ENCODE assay signal across 35 mouse cellular contexts in genomic region chr3:107905942-107906341, GRCm38 (mm10). TPM values are rescaled to one million over a fixed set of nuclear protein-coding genes. Genes with fewer than 3 reads are reported as not detected.
DNase-seq lines count a peak whose midpoint lies in the region; ATAC-seq and TF ChIP-seq lines count a peak whose summit lies in the region.
"Had no signal": no experiment of that assay in that cellular context is flagged by ENCODE, and none has a peak within 500 bp of the region (broad histone marks: within the 10 kb centered on the region; RNA-seq: fewer than 3 reads in every experiment).

No protein-coding gene starts in this region.

- TF ChIP-seq CTCF in MEL (IDR thresholded peaks at IDR 0.05 in 2 of 3, conservative IDR thresholded peaks at IDR 0.05 in 1 of 3; ENCODE audit: control insufficient read depth in 1 of 3, insufficient read depth in 1 of 3, low read depth in 2 of 3, low read length in 3 of 3, poor library complexity in 1 of 3, severe bottlenecking in 1 of 3) = no peak

- TF ChIP-seq EP300 in MEL (IDR thresholded peaks at IDR 0.05; ENCODE audit: low read depth in 1 of 2, low read length in 2 of 2) = peak; percentile 36 to 38; a peak in 2 of 4 replicates

- no peaks in the 10 kb centered on the region for H3K79me2 ChIP-seq in MEL (ENCODE audit: control insufficient read depth, insufficient read depth, low read length, poor library complexity)

- ATAC-seq in liver, embryonic 13.5 days (ENCODE audit: low read depth) = peak; percentile 79
- ATAC-seq in liver, embryonic 16.5 days (ENCODE audit: low read depth) = peak; percentile 41
- ATAC-seq: forebrain, embryonic 13.5 days; forebrain, postnatal 0 days; hindbrain, embryonic 16.5 days had no signal

- peak overlapping the region; percentile 19 for H3K4me2 ChIP-seq in liver, embryonic 13.5 days
- no peak overlapping the region for H3K4me2 ChIP-seq in liver, embryonic 16.5 days (ENCODE audit: low read depth, low read length)
- H3K4me2 ChIP-seq: embryonic facial prominence, embryonic 12.5 days; embryonic facial prominence, embryonic 15.5 days; forebrain, embryonic 13.5 days; heart, embryonic 12.5 days; heart, embryonic 15.5 days; hindbrain, embryonic 13.5 days had no signal

- peaks cover 0 to 12% of the 10 kb centered on the region in 2 experiments; a peak in 2 of 4 replicates for H3K4me1 ChIP-seq in MEL (ENCODE audit: control insufficient read depth in 1 of 2, insufficient read depth in 2 of 2, low read length in 2 of 2)
- peaks cover 25% of the 10 kb centered on the region for H3K4me1 ChIP-seq in liver, embryonic 13.5 days (replicated peaks)
- H3K4me1 ChIP-seq in liver, embryonic 16.5 days (ENCODE audit: control insufficient read depth, low read depth, low read length) = peaks cover 4% of the 10 kb centered on the region; the same call in 1 of the 2 replicates
- peaks cover 17% of the 10 kb centered on the region for H3K4me1 ChIP-seq in forebrain, embryonic 10.5 days
- H3K4me1 ChIP-seq: forebrain, embryonic 13.5 days; hindbrain, embryonic 13.5 days had no signal

- H3K36me3 ChIP-seq in MEL (ENCODE audit: control insufficient read depth in 1 of 2, insufficient read depth in 2 of 2, low read length in 2 of 2) = peaks cover 0 to 9% of the 10 kb centered on the region in 2 experiments; a peak in 2 of 4 replicates
- no peaks in the 10 kb centered on the region for H3K36me3 ChIP-seq in liver, embryonic 13.5 days
- no peaks in the 10 kb centered on the region for H3K36me3 ChIP-seq in liver, embryonic 16.5 days (ENCODE audit: control insufficient read depth, insufficient read depth)
- H3K36me3 ChIP-seq in forebrain, embryonic 10.5 days (replicated peaks) = no peaks in the 10 kb centered on the region
- H3K36me3 ChIP-seq: embryonic facial prominence, embryonic 12.5 days; embryonic facial prominence, embryonic 15.5 days; G1E; heart, embryonic 12.5 days; heart, embryonic 15.5 days; hindbrain, embryonic 10.5 days; hindbrain, embryonic 13.5 days had no signal

- H3K4me3 ChIP-seq in MEL (ENCODE audit: control insufficient read depth in 1 of 2, insufficient read depth in 1 of 2, low read depth in 2 of 2, low read length in 2 of 2) = no peak overlapping the region
- no peak overlapping the region for H3K4me3 ChIP-seq in liver, embryonic 13.5 days (replicated peaks)
- no peak overlapping the region for H3K4me3 ChIP-seq in liver, embryonic 16.5 days (ENCODE audit: low read depth, low read length)
- no peak overlapping the region for H3K4me3 ChIP-seq in forebrain, embryonic 10.5 days
- H3K4me3 ChIP-seq: embryonic facial prominence, embryonic 12.5 days; embryonic facial prominence, embryonic 15.5 days; forebrain, embryonic 13.5 days; gastrocnemius, adult 2 months; heart, embryonic 12.5 days; heart, embryonic 15.5 days; hindbrain, embryonic 10.5 days; hindbrain, embryonic 13.5 days had no signal

- peak; percentile 24 for DNase-seq in MEL (ENCODE audit: low read depth, low spot score)
- DNase-seq in c-Kit-positive CD71-positive TER-119-negative erythroid progenitor cells, embryonic 14.5 days (ENCODE audit: low read depth) = peak; percentile 20
- peak; percentile 15 for DNase-seq in liver, embryonic 13.5 days
- DNase-seq in forebrain, embryonic 10.5 days (ENCODE audit: extremely low spot score, low spot score) = no peak
- DNase-seq in thymus, postnatal 0 days (ENCODE audit: low spot score) = no peak
- DNase-seq in layer of hippocampus, adult 18-20 months (ENCODE audit: low spot score in 2 of 2) = no peak
- no peak for DNase-seq in spleen, adult 12 weeks (ENCODE audit: low spot score)
- DNase-seq: adrenal gland, postnatal 10 days; adrenal gland, postnatal 36 days; B cell, adult 2 months; cerebellum, adult 11 months; cerebellum, adult 2 months; cerebellum, adult 9-11 months; cerebellum, postnatal 25 days; forebrain, postnatal 0 days; gastrocnemius, adult 2 months; gastrocnemius, postnatal 14 days; heart, adult 11 months; heart, postnatal 10 days; heart, postnatal 36 days had no signal

- WGBS in liver, embryonic 13.5 days (ENCODE audit: insufficient replicate concordance) = 16% methylated on average over 6 of the region's 6 CpGs
- 20% methylated on average over 6 of the region's 6 CpGs for WGBS in liver, embryonic 16.5 days (ENCODE audit: insufficient replicate concordance)
- 68% methylated on average over 6 of the region's 6 CpGs for WGBS in forebrain, embryonic 10.5 days

- H3K27ac ChIP-seq in MEL (ENCODE audit: control insufficient read depth, low read depth, low read length) = no peak overlapping the region
- no peak overlapping the region; the same call in 1 of the 2 replicates for H3K27ac ChIP-seq in liver, embryonic 13.5 days
- H3K27ac ChIP-seq in liver, embryonic 16.5 days (ENCODE audit: low read length) = no peak overlapping the region
- H3K27ac ChIP-seq in forebrain, embryonic 10.5 days = no peak overlapping the region
- H3K27ac ChIP-seq: embryonic facial prominence, embryonic 12.5 days; embryonic facial prominence, embryonic 15.5 days; forebrain, embryonic 13.5 days; gastrocnemius, adult 2 months; heart, embryonic 15.5 days; hindbrain, embryonic 10.5 days; hindbrain, embryonic 13.5 days had no signal

- no peak overlapping the region for H3K9ac ChIP-seq in MEL (ENCODE audit: control insufficient read depth, low read depth, low read length, poor library complexity, severe bottlenecking)
- no peak overlapping the region for H3K9ac ChIP-seq in liver, embryonic 13.5 days
- H3K9ac ChIP-seq in liver, embryonic 16.5 days (ENCODE audit: low read depth, low read length) = no peak overlapping the region
- H3K9ac ChIP-seq: embryonic facial prominence, embryonic 12.5 days; embryonic facial prominence, embryonic 15.5 days; forebrain, embryonic 13.5 days; forebrain, postnatal 0 days; heart, embryonic 12.5 days; heart, embryonic 15.5 days; hindbrain, embryonic 13.5 days had no signal

- TF ChIP-seq POLR2A in MEL (IDR thresholded peaks at IDR 0.05; ENCODE audit: control insufficient read depth in 1 of 2, insufficient read depth in 1 of 2, low read depth in 1 of 2, low read length in 2 of 2, poor library complexity in 1 of 2) = no peak

- no peaks in the 10 kb centered on the region; a peak in 1 of 4 replicates for H3K27me3 ChIP-seq in MEL (ENCODE audit: control insufficient read depth in 1 of 2, insufficient read depth in 2 of 2, low read length in 2 of 2)
- no peaks in the 10 kb centered on the region for H3K27me3 ChIP-seq in liver, embryonic 13.5 days
- no peaks in the 10 kb centered on the region for H3K27me3 ChIP-seq in liver, embryonic 16.5 days (ENCODE audit: control insufficient read depth, insufficient read depth, low read depth, low read length)
- no peaks in the 10 kb centered on the region for H3K27me3 ChIP-seq in forebrain, embryonic 10.5 days (ENCODE audit: poor library complexity, severe bottlenecking)
- H3K27me3 ChIP-seq: embryonic facial prominence, embryonic 12.5 days; embryonic facial prominence, embryonic 15.5 days; forebrain, embryonic 13.5 days; hindbrain, embryonic 13.5 days had no signal

- no peak for TF ChIP-seq RAD21 in MEL (IDR thresholded peaks at IDR 0.05; ENCODE audit: low read depth, low read length)

- no peaks in the 10 kb centered on the region for H3K9me3 ChIP-seq in MEL (replicated peaks; ENCODE audit: insufficient read depth, low read length)
- no peaks in the 10 kb centered on the region for H3K9me3 ChIP-seq in liver, embryonic 13.5 days (replicated peaks)
- H3K9me3 ChIP-seq in liver, embryonic 16.5 days (replicated peaks; ENCODE audit: control insufficient read depth, low read length) = no peaks in the 10 kb centered on the region
- H3K9me3 ChIP-seq in forebrain, embryonic 10.5 days = no peaks in the 10 kb centered on the region
- H3K9me3 ChIP-seq: embryonic facial prominence, embryonic 12.5 days; embryonic facial prominence, embryonic 15.5 days; forebrain, embryonic 13.5 days; G1E; heart, embryonic 12.5 days; heart, embryonic 15.5 days; hindbrain, embryonic 10.5 days; hindbrain, embryonic 13.5 days had no signal

RNA-seq across cellular contexts. Expression of gene Gstm5, which starts 10.3 kb away (rescaled TPM):
- 115 and 134 TPM in 2 replicates for total RNA-seq in MEL (2012; rRNA removed)
- 100 to 1,000 TPM in 1 of 2 experiments, not detected in 1; 164 TPM for polyA plus RNA-seq in MEL (2012; ENCODE audit: insufficient read depth in 1 of 2, insufficient read length in 2 of 2, low read depth in 1 of 2, low replicate concordance in 2 of 2, missing spikeins in 1 of 2)
- polyA plus RNA-seq in liver, embryonic 13.5 days (2015; fragmentation: Nextera tagmentation; extraction: Ambion mirVana) = 148 and 158 TPM in 2 replicates
- polyA plus RNA-seq in liver, embryonic 16.5 days (2015; fragmentation: Nextera tagmentation; extraction: Ambion mirVana) = 170 and 181 TPM in 2 replicates
- 225 and 235 TPM in 2 replicates for polyA plus RNA-seq in forebrain, embryonic 10.5 days (2016; fragmentation: Nextera tagmentation; extraction: Ambion mirVana)
- polyA plus RNA-seq in thymus, postnatal 0 days (2015; fragmentation: Nextera tagmentation; extraction: Ambion mirVana) = 14.4 and 14.9 TPM in 2 replicates
- 100 to 1,000 TPM; 286 to 295 TPM for total RNA-seq in layer of hippocampus, adult 18-20 months (2021)
- total RNA-seq: G1E had no signal
- polyA plus RNA-seq: G1E had no signal

RNA-seq across cellular contexts. Expression of gene Gstm7, which starts 25.7 kb away (rescaled TPM):
- total RNA-seq in MEL (2012; rRNA removed) = 0.10 TPM in 1 of 2 replicates, not detected in the other
- under 1 TPM in 1 of 2 experiments, not detected in 1; 0.24 TPM for polyA plus RNA-seq in MEL (2012; ENCODE audit: insufficient read depth in 1 of 2, insufficient read length in 2 of 2, low read depth in 1 of 2, low replicate concordance in 2 of 2, missing spikeins in 1 of 2)
- 11.1 and 13.2 TPM in 2 replicates for polyA plus RNA-seq in liver, embryonic 13.5 days (2015; fragmentation: Nextera tagmentation; extraction: Ambion mirVana)
- polyA plus RNA-seq in liver, embryonic 16.5 days (2015; fragmentation: Nextera tagmentation; extraction: Ambion mirVana) = 40.3 and 52.6 TPM in 2 replicates
- polyA plus RNA-seq in forebrain, embryonic 10.5 days (2016; fragmentation: Nextera tagmentation; extraction: Ambion mirVana) = 17.7 and 19.5 TPM in 2 replicates
- 1.5 and 2.1 TPM in 2 replicates for polyA plus RNA-seq in thymus, postnatal 0 days (2015; fragmentation: Nextera tagmentation; extraction: Ambion mirVana)
- 100 to 1,000 TPM; 171 to 187 TPM for total RNA-seq in layer of hippocampus, adult 18-20 months (2021)
- total RNA-seq: CH12.LX, G1E had no signal
- polyA plus RNA-seq: G1E had no signal

RNA-seq across cellular contexts. Expression of gene Eps8l3, which starts 28.9 kb away (rescaled TPM):
- total RNA-seq in MEL (2012; rRNA removed) = 0.07 and 0.12 TPM in 2 replicates
- not detected for polyA plus RNA-seq in MEL (2012; ENCODE audit: insufficient read depth in 1 of 2, insufficient read length in 2 of 2, low read depth in 1 of 2, low replicate concordance in 2 of 2, missing spikeins in 1 of 2)
- not detected in 2 replicates for polyA plus RNA-seq in liver, embryonic 13.5 days (2015; fragmentation: Nextera tagmentation; extraction: Ambion mirVana)
- 0.05 and 1.9 TPM in 2 replicates for polyA plus RNA-seq in liver, embryonic 16.5 days (2015; fragmentation: Nextera tagmentation; extraction: Ambion mirVana)
- polyA plus RNA-seq in forebrain, embryonic 10.5 days (2016; fragmentation: Nextera tagmentation; extraction: Ambion mirVana) = not detected in 2 replicates
- 0.12 and 0.13 TPM in 2 replicates for polyA plus RNA-seq in thymus, postnatal 0 days (2015; fragmentation: Nextera tagmentation; extraction: Ambion mirVana)
- not detected for total RNA-seq in layer of hippocampus, adult 18-20 months (2021)
- total RNA-seq: adrenal gland, adult 18-20 months; adrenal gland, postnatal 10 days; adrenal gland, postnatal 36 days; CH12.LX; common myeloid progenitor, adult 5-6 weeks; forebrain, postnatal 0 days; G1E; gastrocnemius, adult 2 months; gastrocnemius, postnatal 14 days; gastrocnemius, postnatal 4 days; heart, postnatal 10 days; heart, postnatal 36 days had no signal
- polyA plus RNA-seq: embryonic facial prominence, embryonic 12.5 days; embryonic facial prominence, embryonic 15.5 days; forebrain, embryonic 13.5 days; forebrain, postnatal 0 days; frontal cortex, adult 2 months; G1E; heart, embryonic 15.5 days; hindbrain, embryonic 10.5 days; hindbrain, embryonic 13.5 days; hindbrain, embryonic 16.5 days had no signal

RNA-seq across cellular contexts. Expression of gene Gstm6, which starts 37.6 kb away (rescaled TPM):
- not detected in 2 replicates for total RNA-seq in MEL (2012; rRNA removed)
- under 1 TPM in 1 of 2 experiments, not detected in 1; 0.13 TPM for polyA plus RNA-seq in MEL (2012; ENCODE audit: insufficient read depth in 1 of 2, insufficient read length in 2 of 2, low read depth in 1 of 2, low replicate concordance in 2 of 2, missing spikeins in 1 of 2)
- 9.0 and 12.0 TPM in 2 replicates for polyA plus RNA-seq in liver, embryonic 13.5 days (2015; fragmentation: Nextera tagmentation; extraction: Ambion mirVana)
- 19.1 and 21.3 TPM in 2 replicates for polyA plus RNA-seq in liver, embryonic 16.5 days (2015; fragmentation: Nextera tagmentation; extraction: Ambion mirVana)
- polyA plus RNA-seq in forebrain, embryonic 10.5 days (2016; fragmentation: Nextera tagmentation; extraction: Ambion mirVana) = 11.2 and 13.5 TPM in 2 replicates
- 2.5 and 3.1 TPM in 2 replicates for polyA plus RNA-seq in thymus, postnatal 0 days (2015; fragmentation: Nextera tagmentation; extraction: Ambion mirVana)
- total RNA-seq in layer of hippocampus, adult 18-20 months (2021) = 10 to 100 TPM; 18.6 to 19.6 TPM
- total RNA-seq: common myeloid progenitor, adult 5-6 weeks had no signal
- polyA plus RNA-seq: G1E had no signal

Comparison
In these comparisons a context has a peak if more than half of its experiments do, and no peak if none do; other contexts are left out.
1. DNase-seq: peak in MEL (single experiment), c-Kit-positive CD71-positive TER-119-negative erythroid progenitor cells, embryonic 14.5 days (single experiment) and liver, embryonic 13.5 days (single experiment); none in forebrain, embryonic 10.5 days (single experiment), thymus, postnatal 0 days (single experiment), layer of hippocampus, adult 18-20 months (0 of 2) and spleen, adult 12 weeks (single experiment).